Mouse (Mus musculus) MEL-GATA-1-ER (cell line): Measurements from ENCODE around the gene Hint2.

Experiments
- DNase-seq: peaks from one replicate; pipeline ENCODE4 v3.0.0-alpha.2; 2012; ENCODE audit warnings: low read depth; ENCODE audit errors: extremely low read depth

The Hint2 gene

DNA sequence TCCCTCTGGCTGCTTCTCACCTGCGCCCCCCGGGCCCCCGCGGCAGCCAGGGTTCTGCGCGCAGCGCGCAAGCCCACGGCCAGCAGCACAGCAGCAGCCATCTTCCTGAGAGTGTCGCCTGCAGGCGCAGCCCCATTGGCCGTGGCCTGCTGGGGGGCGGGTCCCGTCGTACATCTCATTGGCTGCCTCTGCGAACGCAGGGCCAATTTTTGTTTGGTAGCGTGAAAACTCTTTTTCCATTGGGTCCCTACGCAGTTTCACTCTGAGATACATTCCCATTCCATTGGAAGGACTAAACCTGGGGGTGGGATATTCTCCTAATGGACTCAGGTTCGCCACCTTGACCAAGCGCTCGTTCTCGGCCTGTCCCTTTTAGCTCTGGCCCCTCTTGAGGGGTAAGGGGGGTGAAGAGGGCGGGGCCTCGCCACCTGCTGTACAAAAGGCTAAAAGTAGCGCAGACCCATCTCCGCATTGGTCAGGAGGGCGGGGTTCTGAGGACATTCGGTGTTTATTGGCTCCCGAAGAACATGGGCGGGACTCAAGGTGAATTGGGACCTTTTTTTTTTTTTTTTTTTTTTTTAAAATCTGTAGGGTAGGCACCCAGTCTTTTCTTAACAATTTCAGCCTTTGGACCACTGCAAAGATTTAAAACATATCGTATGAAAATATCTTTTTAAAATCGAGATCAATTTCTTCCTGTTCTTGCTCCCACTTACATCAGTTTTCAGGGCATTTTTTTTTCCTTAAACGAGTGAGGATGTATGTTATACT lies at the start of gene Hint2:
Gene Hint2 (minus strand): TSS at position 128 of the 771 bp plus-strand sequence.
- DNase-seq: peak; percentile 99

DNA sequence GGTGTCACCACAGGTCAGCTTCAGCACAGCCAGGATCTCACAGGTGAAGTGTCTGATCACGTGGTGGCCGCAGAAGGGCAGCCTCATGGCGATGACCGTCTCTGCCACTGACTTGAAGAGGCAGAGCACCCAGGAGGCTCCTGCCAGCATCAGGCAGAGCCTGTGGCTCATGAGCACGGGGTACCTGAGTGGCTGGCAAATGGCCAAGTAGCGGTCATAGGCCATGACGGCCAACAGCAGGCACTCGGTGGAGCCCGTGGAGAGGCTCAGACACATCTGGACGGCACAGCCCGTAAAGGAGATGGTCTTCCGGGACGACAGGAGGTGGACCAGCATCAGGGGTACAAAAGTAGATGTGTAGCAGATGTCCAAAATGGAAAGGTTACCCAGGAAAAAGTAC lies 49.7 kb upstream of the Hint2 start:
- DNase-seq: no peak

DNA sequence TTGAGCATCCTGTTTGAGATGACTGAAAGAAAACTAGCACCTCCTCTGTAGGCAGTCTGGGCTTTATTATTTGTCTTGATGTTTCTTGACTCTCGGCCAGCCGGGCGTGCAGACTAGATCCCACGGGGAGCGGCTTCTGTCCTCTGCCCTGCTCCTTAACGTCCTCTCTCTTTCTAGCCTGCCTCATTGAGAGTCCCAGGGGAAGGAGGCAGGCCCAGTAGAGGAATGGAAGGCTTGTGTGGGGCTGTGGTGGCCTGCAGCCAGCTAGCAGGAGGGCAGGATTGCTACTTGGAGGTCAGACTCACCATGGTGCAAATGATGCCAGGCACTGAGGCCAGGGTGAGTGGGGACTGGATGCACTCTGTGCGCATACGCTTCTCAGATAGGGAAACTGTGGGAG lies 47.6 kb upstream of the Hint2 start:
- DNase-seq: no peak

DNA sequence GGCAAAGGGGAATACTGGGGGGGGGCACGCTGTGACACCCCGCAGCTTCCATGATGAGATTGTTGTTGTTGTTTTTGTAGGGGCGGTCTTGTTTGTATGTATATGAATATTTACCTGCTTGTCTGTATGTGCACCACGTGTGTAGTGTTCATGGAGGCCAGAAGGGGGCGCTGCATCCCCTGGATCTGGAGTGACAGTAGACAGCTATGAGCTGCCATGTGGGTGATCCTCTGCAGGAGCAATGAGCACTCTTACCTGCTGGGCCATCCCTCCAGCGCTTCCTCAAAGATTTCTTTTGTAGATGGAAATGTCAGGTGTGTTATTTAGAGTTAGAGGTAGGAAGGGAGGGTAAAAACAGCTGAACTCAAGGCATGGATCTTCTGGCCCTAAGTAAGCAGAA lies 47.2 kb upstream of the Hint2 start:
- no peak for DNase-seq

DNA sequence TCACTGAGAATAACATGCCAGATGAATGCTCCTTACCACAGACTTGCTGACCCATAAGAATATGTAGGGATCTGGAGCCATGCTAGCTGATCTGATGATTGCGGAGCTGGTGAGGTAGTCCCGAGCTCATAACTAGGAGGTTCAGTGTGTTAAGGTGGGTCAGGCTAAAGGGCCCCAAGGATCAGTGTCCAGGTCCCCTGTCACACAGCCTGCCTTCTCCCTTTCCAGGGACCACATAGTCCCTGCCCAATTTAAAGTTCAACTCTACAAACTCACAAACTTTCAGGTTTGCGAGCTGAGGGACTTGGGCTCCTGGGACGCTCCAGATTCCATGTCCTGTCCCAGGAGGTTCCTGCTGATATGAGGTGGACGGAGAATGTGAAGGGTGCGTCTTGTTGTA lies 44.4 kb upstream of the Hint2 start, which contains the start of gene Olfr70:
Gene Olfr70 (minus strand): TSS at position 101 of the 400 bp plus-strand sequence.
- DNase-seq: no peak

DNA sequence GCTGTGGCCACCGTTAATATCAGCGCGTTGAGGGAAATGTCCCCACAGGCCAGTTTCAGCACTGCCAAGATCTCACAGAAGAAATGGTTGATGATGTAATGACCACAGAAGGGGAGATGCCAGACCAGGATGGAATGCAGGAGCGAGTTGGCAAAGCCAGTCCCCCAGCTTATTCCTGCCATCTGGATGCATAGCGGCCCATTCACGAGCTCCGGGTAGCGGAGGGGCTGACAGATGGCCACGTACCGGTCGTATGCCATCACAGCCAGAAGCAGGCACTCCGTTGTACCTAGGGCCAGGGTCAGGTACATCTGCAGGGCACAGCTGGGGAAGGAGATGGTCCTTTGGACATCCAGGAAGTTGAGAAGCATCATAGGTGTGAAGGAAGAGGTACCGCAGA lies 40.3 kb upstream of the Hint2 start:
- no peak for DNase-seq

DNA sequence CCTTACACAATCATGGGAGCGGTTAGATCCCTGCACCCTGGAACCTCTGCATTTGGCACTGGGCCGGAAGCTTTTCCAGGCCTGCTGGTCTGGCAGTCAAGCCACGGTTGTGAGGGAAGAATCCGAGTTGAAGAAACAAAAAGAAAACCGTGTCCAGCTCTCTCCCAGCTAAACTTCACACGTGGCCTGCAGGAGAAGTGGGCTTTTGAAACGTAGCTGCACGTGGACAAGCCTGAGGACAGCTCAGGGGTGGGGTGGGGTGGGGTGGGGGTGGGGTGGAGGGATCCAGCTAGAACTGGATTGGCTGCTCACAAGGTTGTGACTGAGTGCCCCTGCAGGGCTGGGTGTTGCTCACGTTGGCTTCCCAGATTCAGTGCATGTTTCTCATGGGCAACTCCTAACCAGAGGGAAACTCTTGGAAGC lies 39.0 kb upstream of the Hint2 start:
- no peak for DNase-seq

DNA sequence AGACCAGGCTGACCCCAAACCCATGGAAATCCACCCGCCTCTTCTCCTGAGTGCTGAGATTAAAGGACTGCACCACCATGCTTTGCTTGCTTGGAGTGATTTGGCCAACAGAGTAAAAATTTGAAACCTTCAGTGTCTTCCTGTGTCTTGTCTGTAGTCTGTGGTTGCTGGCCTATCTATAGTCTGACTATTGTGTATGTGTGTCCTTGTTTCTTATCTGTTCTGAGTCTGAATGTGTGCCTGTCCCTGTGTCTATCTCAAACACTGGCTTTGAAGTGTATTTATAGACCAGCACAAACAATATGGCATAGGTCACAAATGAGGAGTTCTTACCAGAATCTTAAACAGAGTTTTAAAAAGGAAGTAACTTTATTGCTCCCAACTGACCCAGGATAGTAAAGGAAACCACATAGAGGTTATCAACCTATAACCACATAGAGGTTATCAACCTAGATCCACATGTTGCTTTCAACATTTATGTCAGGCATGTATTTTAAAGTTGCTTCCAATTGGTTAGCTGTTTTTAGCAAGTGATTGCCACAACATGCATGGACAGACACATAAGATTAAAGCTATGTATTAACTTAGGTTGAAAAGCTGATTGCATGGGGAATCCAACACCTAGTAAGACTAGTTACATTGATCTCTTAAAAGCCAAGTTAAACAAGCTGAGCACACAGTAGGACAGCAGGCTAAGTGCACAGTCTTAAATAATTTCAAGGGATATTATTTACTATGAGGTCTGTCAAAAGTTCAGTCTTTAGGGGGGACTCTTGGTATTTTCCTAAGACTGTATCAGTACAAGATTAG lies 38.4 kb upstream of the Hint2 start:
- DNase-seq: peak; percentile 74

DNA sequence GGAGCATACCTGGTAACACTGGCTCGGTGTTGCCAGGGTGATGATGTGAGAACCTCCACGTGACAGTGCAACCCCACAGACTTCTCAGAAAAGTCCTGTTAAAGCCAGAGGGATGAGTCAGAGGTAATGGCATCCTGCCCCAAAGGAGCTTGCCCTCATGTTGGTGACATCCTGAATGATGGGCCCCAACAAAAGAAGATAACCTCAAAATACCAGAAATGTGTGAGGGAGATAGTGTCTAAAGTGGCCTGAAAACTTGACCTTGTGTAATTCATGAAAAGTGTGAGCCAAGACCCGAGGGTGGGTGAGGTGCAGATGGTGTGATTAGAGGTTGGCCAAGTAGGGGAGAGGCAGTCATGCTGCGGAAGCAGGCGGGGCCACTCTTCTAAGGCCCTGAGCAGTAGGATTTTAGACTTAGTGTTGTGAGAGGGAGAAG lies 37.6 kb upstream of the Hint2 start:
- DNase-seq: peak; percentile 20

DNA sequence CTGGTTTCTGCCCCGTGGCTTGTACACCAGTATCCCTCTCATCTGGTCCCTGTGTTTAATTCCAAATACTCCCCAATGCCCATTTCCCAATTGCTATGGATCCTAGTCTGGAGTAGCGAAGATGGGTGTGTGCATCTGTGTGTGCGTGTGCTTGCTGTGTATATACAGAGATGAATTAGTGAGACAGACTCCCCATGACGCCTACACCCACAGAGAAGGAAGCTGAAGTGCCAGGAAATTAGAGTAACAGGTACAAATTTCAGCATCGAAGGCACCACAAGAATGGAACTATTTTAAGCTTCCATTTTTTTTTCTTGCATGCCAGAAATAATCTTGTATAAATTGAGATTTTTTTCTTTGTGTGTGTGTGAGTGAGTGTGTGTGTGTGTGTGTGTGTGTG lies 34.8 kb upstream of the Hint2 start:
- no peak for DNase-seq

DNA sequence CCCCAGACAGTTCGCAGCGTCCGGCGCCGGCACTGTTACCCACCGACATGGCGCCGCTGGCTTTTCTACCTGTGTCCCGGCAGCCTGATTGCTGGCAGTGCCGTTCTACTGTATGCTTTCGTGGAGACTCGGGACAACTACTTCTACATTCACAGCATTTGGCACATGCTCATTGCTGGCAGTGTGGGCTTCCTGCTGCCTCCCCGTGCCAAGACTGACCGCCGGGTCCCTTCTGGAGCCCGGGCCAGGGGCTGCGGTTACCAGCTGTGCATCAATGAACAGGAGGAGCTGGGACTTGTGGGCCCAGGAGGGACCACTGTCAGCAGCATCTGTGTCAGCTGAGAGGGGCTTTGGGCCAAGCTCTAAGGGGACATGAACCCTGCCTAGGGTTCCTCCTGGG lies 33.8 kb upstream of the Hint2 start:
- no peak for DNase-seq

DNA sequence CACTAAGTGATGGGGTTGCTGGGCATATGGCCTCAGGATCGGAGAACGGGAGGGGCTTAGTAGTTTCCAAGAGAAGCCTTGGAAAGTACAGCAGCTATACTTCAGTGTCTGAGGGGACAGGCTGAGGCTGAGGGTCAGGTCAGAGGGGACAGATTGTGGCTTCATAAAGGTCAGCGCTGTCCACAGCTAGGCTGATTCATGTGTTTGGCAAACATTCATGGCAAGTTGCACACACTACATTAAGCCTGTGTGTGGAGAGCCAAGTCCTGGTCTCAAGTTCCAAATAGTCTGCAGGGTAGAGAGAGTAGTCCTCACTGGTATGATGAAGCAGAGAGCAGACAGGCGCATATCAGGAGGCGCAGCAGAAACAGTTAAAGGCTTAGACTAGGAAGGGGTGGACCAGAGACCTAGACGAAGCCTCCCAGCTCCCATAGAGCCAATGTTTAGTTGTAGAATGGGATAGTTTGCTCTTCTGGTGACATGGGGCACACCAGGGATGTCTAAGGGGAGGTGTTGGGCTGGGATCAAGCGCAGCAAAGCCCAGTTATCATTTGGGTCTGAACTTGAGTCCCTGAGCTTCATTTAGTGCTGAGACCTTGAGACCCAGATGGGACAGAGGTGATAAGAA lies 23.3 kb upstream of the Hint2 start:
- DNase-seq: no peak

DNA sequence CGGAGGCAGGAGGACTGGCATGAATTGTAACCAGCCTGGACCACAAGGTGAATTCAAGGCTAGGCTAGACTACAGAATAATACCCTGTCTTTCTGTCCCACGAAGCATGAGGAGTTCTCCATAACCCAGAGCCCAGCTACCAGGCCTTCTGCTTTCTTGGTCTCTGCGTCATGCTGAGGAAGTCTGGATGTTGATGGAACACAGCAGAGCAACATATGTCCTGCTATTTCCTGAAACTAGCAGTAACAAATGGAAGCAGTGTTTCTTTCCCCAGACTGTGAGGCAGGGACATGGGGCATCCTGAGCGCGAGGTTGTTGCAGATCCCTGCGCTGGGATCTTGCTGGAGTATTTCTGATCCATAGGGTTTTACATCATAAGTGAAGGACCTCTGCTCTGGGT lies 22.3 kb upstream of the Hint2 start:
- no peak for DNase-seq

DNA sequence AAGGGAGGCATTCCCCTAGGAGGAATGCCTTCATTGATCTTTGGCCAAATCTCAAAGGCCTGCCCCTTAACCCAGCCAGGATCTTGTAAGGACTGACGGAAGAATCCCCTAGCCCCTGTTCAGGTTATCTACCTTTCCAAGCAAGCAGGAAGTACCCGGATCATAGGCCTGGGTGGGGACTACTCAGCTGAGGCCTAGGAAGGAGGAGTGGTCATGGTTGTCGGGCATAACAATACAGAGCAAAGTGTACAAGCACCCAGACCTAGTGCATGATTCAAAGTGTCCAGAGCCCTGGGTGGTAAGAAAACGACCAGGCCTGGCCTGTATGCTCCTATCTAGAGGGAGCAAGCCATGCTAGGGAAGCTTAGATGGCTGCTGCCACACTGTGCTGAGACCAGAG lies 19.3 kb upstream of the Hint2 start:
- no peak for DNase-seq

DNA sequence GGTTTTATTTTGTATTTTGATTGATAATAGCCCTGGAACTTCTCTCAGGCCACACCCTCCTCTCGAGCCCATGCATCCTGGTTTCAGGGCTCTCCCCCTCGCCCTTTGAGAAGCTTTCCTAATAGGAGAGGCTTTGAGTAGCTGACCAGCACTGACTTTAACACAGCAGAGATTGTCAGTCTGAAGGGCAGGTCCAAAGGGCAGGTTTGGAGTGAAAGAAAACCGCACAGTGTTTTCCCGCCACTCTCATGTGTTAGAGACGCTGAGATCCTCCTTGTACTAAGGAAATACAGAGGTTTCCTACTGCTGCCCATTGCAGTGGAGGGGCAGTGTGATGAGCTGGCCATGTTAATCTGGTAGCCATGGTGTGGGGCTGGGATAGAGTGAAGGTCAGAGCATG lies 18.7 kb upstream of the Hint2 start:
- no peak for DNase-seq

DNA sequence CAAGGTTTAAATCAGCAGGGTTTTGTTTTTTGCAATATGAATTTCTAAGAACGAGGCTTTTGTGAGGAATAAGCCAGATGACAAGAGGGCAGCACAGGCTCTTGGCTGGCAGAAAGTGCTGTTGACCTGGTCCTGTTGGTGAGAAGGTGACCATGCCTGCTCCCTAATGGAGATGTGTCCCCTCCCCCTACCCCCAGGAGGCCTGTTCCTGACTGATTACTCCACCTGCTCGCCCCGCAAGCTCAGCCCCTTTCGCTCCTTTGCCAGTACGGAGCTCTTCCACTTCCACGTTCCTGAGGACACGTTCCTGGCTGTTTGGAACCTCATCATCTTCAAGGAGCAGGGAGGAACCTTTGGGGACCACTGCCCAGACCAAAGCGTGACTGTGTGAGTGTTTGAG lies 17.4 kb upstream of the Hint2 start:
- no peak for DNase-seq

DNA sequence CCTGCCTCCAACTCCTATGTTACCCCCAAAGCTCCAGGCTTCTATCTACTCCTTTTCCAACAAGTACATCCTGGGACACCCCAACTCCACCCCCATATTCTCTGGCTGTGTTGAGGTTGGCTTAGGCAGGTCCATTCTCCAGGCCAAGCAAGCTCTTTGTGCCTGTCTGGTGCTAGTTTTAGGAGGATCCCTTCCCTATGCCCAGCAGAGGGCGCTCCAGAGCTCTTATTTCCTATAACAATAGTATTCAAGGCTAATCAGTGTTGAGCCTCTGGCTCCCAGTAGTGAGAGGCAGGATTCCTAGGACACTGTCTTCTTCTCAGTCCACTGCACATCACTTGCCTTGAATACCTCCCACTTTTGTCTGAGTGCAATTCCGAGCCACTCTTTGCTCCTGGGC lies 15.8 kb upstream of the Hint2 start:
- peak; percentile 67 for DNase-seq

DNA sequence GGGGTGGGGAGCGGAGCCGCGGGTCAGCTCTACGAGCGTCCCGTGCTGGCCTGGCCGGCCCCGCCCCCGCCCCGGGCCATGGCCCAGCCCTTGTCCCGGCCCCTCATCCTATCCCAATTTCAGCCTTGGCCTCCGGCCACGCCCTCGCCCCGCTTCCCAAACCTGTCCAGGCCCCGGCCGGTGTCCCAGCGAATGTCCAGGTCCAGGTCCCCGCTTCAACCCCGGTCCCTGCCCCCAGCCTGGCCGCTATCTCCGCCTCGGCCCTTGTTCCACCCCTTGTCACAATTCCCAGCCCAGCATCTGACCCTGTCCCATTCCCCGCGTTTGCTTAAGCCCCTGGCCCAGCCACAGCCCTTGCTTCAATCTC lies 13.1 kb upstream of the Hint2 start:
- DNase-seq: no peak

DNA sequence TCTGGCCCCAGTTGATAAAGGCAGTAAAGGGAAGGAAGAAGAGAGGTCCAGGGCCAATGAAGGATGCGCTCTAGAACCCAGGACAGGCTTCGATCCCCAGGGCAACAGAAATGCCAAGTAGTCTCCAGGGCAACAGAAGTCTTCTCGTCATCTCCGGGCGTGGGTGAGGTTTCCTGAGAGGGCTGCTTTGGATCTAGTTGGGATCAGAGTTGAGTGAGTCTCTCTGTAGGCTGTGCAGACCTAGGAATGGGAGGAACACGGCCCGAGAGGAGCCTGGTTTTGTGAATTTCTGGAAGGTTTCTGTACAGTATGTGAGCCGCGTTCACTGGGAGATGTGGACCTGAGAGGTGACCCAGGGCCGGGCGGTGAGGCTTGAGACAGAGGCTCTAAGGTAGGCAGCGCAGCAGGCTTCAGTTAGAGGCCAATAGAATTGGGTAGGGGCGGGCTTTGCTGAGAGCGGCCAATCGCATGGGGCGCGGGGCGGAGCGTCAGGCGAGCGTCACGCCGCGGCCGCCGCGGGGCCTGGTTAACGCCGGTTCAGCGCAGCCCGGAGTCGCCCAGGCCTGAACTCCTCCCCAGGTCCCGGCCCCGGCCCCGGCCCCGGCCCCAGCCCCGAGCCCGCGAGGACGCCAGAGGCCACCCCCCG lies 12.6 kb upstream of the Hint2 start, which contains the start of the genes Tmem8b and Fam221b:
Gene Tmem8b (plus strand): TSS at position 190 of the 646 bp plus-strand sequence.
Gene Fam221b (minus strand): TSS at position 364 of the 646 bp plus-strand sequence.
- peak; percentile 59 for DNase-seq

DNA sequence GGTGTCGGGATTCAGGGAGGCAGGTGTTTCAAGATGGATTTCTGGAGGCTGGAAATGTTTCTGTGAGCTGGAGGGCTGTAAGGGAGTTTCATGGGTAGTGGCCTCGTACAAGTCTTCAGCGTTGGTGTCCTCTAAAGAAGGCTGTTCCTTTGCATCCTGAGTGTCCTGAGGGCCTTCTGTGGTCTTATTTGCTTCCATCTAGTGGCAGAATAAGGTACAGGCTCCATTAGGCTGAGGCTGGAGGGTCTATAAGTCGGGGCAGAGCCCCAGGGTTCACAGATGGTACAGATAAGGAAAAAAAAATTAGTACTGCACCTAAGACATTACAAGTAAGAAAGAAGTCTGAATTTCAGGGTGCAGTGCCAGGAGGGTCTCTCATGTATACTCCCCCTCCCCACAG lies 10.1 kb upstream of the Hint2 start:
- DNase-seq: no peak

DNA sequence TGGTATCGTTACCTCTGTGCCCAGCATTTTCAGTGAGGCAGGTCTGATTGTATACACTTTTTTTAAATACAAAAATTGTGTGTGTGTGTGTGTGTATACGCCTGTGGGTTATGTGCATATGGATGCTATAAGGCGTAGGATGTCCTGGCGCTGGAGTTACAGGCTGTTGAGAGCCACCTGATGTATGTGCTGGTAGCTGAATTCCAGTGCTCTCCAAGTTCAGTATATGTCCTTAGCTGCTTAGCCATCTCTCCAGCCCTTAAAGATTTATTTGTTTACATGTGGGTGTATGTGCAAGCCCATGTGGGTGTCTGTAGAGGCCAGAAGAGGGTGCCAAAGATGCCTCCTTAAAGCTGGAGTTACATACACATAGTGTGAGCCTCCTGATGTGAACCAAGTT lies 880 bp upstream of the Hint2 start:
- peak; percentile 46 for DNase-seq
